Mouse (Mus musculus) kidney, adult 2 months (tissue): ENCODE results near the gene Ntf3. TPM values are rescaled to one million over a fixed set of nuclear protein-coding genes. Genes with fewer than 3 reads are reported as not detected.

Source experiments
- DNase-seq: peaks from one replicate; pipeline ENCODE4 v3.0.0; 2021
- H3K27ac ChIP-seq: fragments of 200-500 bp; 2 replicates; pipeline ENCODE4 v1.5.1; 2012; ENCODE audit warnings: low read depth, low read length, control low read depth, inconsistent platforms; ENCODE audit not compliant: insufficient read depth
- H3K27me3 ChIP-seq: fragments of 200-500 bp; replicated peaks from 2 replicates; pipeline ENCODE4 v1.6.1; 2012; ENCODE audit warnings: mild to moderate bottlenecking, moderate library complexity, low read length, inconsistent platforms; ENCODE audit not compliant: control insufficient read depth, insufficient read depth
- H3K36me3 ChIP-seq: fragments of 200-500 bp; 2 replicates; pipeline ENCODE4 v1.6.1; 2012; ENCODE audit warnings: mild to moderate bottlenecking, moderate library complexity, low read length, inconsistent platforms; ENCODE audit not compliant: control insufficient read depth, insufficient read depth
- H3K4me1 ChIP-seq: fragments of 200-500 bp; 2 replicates; pipeline ENCODE4 v1.6.1; 2011; ENCODE audit warnings: low read length; ENCODE audit not compliant: control insufficient read depth, insufficient read depth
- H3K4me3 ChIP-seq: fragments of 200-500 bp; 2 replicates; pipeline ENCODE4 v1.5.1; 2011; ENCODE audit warnings: mild to moderate bottlenecking, low read depth, low read length, control low read depth; ENCODE audit not compliant: insufficient read depth
- CTCF ChIP-seq: fragments of 200-500 bp; conservative IDR thresholded peaks from 2 replicates; pipeline ENCODE4 v1.5.1; 2011; ENCODE audit warnings: low read depth, mild to moderate bottlenecking, control low read depth, low read length, moderate library complexity, mixed read lengths; ENCODE audit not compliant: insufficient read depth, insufficient read length
- POLR2A ChIP-seq: fragments of 200-500 bp; IDR thresholded peaks from one replicate; pipeline ENCODE4 v1.6.1; 2011; ENCODE audit warnings: low read depth, low read length, control low read depth
- WGBS: fragments of 180-500 bp; shearing (Covaris S2); methylation state at CpG from one replicate; pipeline ENCODE4 v1.1.7; 2018; 5-methylcytosine and 5-hydroxymethylcytosine counted together
- polyA plus RNA-seq: library from polyadenylated mRNA; depleted of rRNA; stranded (reverse); fragments of >200 nt; gene quantifications from 2 replicates; pipeline ENCODE4 v1.2.3, GENCODE M21; 2012

Gene Ntf3
- polyA plus RNA-seq, 1 experiment, result 4.1 TPM

DNA sequence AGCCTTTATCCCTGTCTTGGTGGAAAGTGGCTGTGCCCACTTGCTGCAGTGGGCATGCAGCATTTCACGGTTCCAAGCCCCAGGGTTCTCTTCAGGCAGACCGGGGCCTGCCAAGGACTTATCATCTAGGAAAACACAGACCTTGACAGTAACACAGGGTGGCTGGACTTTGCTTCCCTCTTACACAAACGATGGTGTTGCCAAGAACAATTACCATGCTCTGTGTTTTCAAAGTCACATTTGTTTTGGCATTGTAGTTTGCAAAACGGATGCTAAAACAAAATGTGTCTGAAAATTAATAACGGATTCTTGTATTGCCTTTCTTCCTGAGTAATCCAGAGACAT, 6.7 kb downstream of the Ntf3 start:
- H3K27ac ChIP-seq, result peak overlapping the region; percentile 45
- no peak overlapping the region for H3K4me3 ChIP-seq
- peak; percentile 60 for DNase-seq
- 25% methylated on average over 5 of the region's 5 CpGs for WGBS
- H3K36me3 ChIP-seq, result no peaks in the 10 kb centered on the region
- TF ChIP-seq CTCF (no peak), POLR2A (no peak)
- H3K27me3 ChIP-seq, result no peaks in the 10 kb centered on the region
- peaks cover 5% of the 10 kb centered on the region; the same call in 1 of the 2 replicates for H3K4me1 ChIP-seq

- TF ChIP-seq CTCF, result no peak
- TF ChIP-seq POLR2A, result no peak
- 75% methylated on average over 13 of the region's 13 CpGs for WGBS
- peaks cover 5% of the 10 kb centered on the region; the same call in 1 of the 2 replicates for H3K4me1 ChIP-seq
- H3K27ac ChIP-seq, result peak overlapping the region; percentile 63
- no peaks in the 10 kb centered on the region for H3K27me3 ChIP-seq
- no peak overlapping the region for H3K4me3 ChIP-seq
- H3K36me3 ChIP-seq, result no peaks in the 10 kb centered on the region
- DNase-seq, result peak; percentile 71
Observed at GRCm38 (mm10) chr6:126159279-126160066, 7.2 kb downstream of the Ntf3 start.

DNA sequence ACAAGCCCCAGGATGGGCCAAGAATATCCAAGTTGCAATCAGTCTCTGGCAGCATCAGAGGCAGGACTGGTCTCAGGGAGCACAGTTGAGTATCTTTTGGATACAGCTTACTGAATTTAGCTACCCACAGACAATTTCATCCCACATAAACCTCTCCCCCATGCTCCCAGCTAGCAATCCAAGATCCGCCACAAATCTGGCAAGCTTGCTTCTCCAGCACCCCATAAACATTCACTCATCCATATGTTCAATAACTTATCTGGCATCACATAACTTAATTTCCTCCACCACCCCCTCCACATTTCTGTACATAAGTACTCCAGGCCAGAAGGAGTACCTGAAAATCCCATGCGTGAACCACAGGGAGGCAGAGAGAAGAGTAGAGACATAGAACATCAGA, 10.8 kb downstream of the Ntf3 start:
- WGBS, result 90% methylated on average over 2 of the region's 2 CpGs
- no peaks in the 10 kb centered on the region for H3K4me1 ChIP-seq

GRCm38 (mm10) chr6:126154372-126154982, 12.2 kb downstream of the Ntf3 start:
- 31% methylated on average over 8 of the region's 8 CpGs for WGBS
- Histone ChIP-seq H3K27me3 (no peaks in the 10 kb centered on the region), H3K27ac (no peak overlapping the region), H3K4me3 (no peak overlapping the region), H3K36me3 (no peaks in the 10 kb centered on the region), H3K4me1 (no peaks in the 10 kb centered on the region)
- DNase-seq, result peak; percentile 72
- TF ChIP-seq CTCF (peak; percentile 87), POLR2A (no peak)

More for the DNA sequence above, 10.8 kb downstream of the Ntf3 start:
- no peak for DNase-seq
- Histone ChIP-seq H3K27ac (no peak overlapping the region), H3K4me3 (no peak overlapping the region), H3K27me3 (no peaks in the 10 kb centered on the region), H3K36me3 (no peaks in the 10 kb centered on the region)
- TF ChIP-seq POLR2A (no peak), CTCF (no peak)

- TF ChIP-seq POLR2A, result no peak
- TF ChIP-seq CTCF, result no peak
- no peak overlapping the region for H3K4me3 ChIP-seq
- WGBS, result 72% methylated on average over 2 of the region's 2 CpGs
- H3K4me1 ChIP-seq, result no peaks in the 10 kb centered on the region
- H3K27ac ChIP-seq, result no peak overlapping the region
- no peak for DNase-seq
- no peaks in the 10 kb centered on the region for H3K27me3 ChIP-seq
- H3K36me3 ChIP-seq, result no peaks in the 10 kb centered on the region
Observed at GRCm38 (mm10) chr6:126153154-126153553, 13.6 kb downstream of the Ntf3 start.

- peaks cover 7% of the 10 kb centered on the region; the same call in 1 of the 2 replicates for H3K4me1 ChIP-seq
- WGBS, result 46% methylated on average over 5 of the region's 5 CpGs
- no peak overlapping the region for H3K27ac ChIP-seq
- no peaks in the 10 kb centered on the region for H3K36me3 ChIP-seq
- H3K4me3 ChIP-seq, result no peak overlapping the region
- no peaks in the 10 kb centered on the region for H3K27me3 ChIP-seq
- DNase-seq, result peak; percentile 40
- TF ChIP-seq POLR2A (no peak), CTCF (no peak)
Observed at GRCm38 (mm10) chr6:126143659-126144058, 23.1 kb downstream of the Ntf3 start.

- peak overlapping the region; percentile 84 for H3K27ac ChIP-seq
- no peak for DNase-seq
- 55% methylated on average over 3 of the region's 3 CpGs for WGBS
Observed at GRCm38 (mm10) chr6:126142741-126143140, 24.0 kb downstream of the Ntf3 start.

More at GRCm38 (mm10) chr6:126142741-126143140, 24.0 kb downstream of the Ntf3 start:
- no peaks in the 10 kb centered on the region for H3K36me3 ChIP-seq
- TF ChIP-seq CTCF, result no peak
- no peak for TF ChIP-seq POLR2A
- no peak overlapping the region for H3K4me3 ChIP-seq
- peaks cover 7% of the 10 kb centered on the region; the same call in 1 of the 2 replicates for H3K4me1 ChIP-seq
- no peaks in the 10 kb centered on the region for H3K27me3 ChIP-seq
